In genomic region chr11:19964333-19964732, GRCm38 (mm10) we compare ENCODE assay signal across 11 mouse cellular contexts. TPM values are rescaled to one million over a fixed set of nuclear protein-coding genes. Genes with fewer than 3 reads are reported as not detected.
DNase-seq lines count a peak whose midpoint lies in the region; ATAC-seq and TF ChIP-seq lines count a peak whose summit lies in the region.
"Had no signal": no experiment of that assay in that cellular context is flagged by ENCODE, and none has a peak within 500 bp of the region (broad histone marks: within the 10 kb centered on the region; RNA-seq: fewer than 3 reads in every experiment).

No protein-coding gene starts in this region.

- 68% methylated on average over 5 of the region's 5 CpGs for whole genome bisulfite sequencing in heart, embryonic 15.5 days
- WGBS in lung, embryonic 16.5 days = 67% methylated on average over 5 of the region's 5 CpGs
- WGBS in kidney, postnatal 0 days = 65% methylated on average over 5 of the region's 5 CpGs
- 78% methylated on average over 5 of the region's 5 CpGs for WGBS in stomach, embryonic 16.5 days

- peak overlapping the region; percentile 41 for H3K27ac ChIP-seq in heart, embryonic 15.5 days
- H3K27ac ChIP-seq in lung, embryonic 16.5 days (ENCODE audit: low read length) = peak overlapping the region; percentile 58; the same call in 1 of the 2 replicates
- H3K27ac ChIP-seq in kidney, postnatal 0 days = peak overlapping the region; percentile 86
- H3K27ac ChIP-seq in stomach, embryonic 16.5 days (ENCODE audit: low read length) = peak overlapping the region; percentile 84

- no peak overlapping the region for H3K4me3 ChIP-seq in heart, embryonic 15.5 days
- H3K4me3 ChIP-seq in lung, embryonic 16.5 days (ENCODE audit: low read length) = no peak overlapping the region
- no peak overlapping the region for H3K4me3 ChIP-seq in kidney, postnatal 0 days (replicated peaks; ENCODE audit: low read depth, low read length)
- H3K4me3 ChIP-seq in stomach, embryonic 16.5 days (replicated peaks; ENCODE audit: low read length) = no peak overlapping the region

- H3K9ac ChIP-seq in heart, embryonic 15.5 days = no peak overlapping the region
- no peak overlapping the region for H3K9ac ChIP-seq in lung, embryonic 16.5 days (ENCODE audit: low read length)
- no peak overlapping the region for H3K9ac ChIP-seq in kidney, postnatal 0 days (ENCODE audit: low read depth, low read length)
- no peak overlapping the region for H3K9ac ChIP-seq in stomach, embryonic 16.5 days (ENCODE audit: low read length)

- H3K9me3 ChIP-seq in heart, embryonic 15.5 days (replicated peaks) = no peaks in the 10 kb centered on the region
- no peaks in the 10 kb centered on the region for H3K9me3 ChIP-seq in lung, embryonic 16.5 days (ENCODE audit: control insufficient read depth, low read length)
- no peaks in the 10 kb centered on the region for H3K9me3 ChIP-seq in kidney, postnatal 0 days (replicated peaks; ENCODE audit: low read length)
- no peaks in the 10 kb centered on the region for H3K9me3 ChIP-seq in stomach, embryonic 16.5 days (replicated peaks; ENCODE audit: control insufficient read depth, low read length)
- H3K9me3 ChIP-seq: megakaryocyte, embryonic 14.5 days had no signal

- no peak for DNase-seq in heart, postnatal 14 days
- no peak for DNase-seq in lung, adult 18-20 months
- DNase-seq in kidney, postnatal 0 days (ENCODE audit: low spot score) = no peak
- DNase-seq in right cerebral cortex, adult 18-20 months = no peak
- no peak for DNase-seq in retina, embryonic 14.5 days (ENCODE audit: low spot score)
- DNase-seq: cerebellum, adult 9-11 months; right cerebral cortex, postnatal 4 days had no signal

- intact Hi-C loops in heart, postnatal 14 days (cut with DNase I) = no loop called here

- peaks cover 68% of the 10 kb centered on the region for H3K4me1 ChIP-seq in heart, embryonic 15.5 days (replicated peaks)
- peaks cover 54% of the 10 kb centered on the region for H3K4me1 ChIP-seq in lung, embryonic 16.5 days (replicated peaks; ENCODE audit: control insufficient read depth, insufficient read depth, low read length)
- H3K4me1 ChIP-seq in kidney, postnatal 0 days (replicated peaks; ENCODE audit: insufficient read depth, low read length) = peaks cover 53% of the 10 kb centered on the region
- peaks cover 55% of the 10 kb centered on the region for H3K4me1 ChIP-seq in stomach, embryonic 16.5 days (ENCODE audit: control insufficient read depth, insufficient read depth, low read length)

- H3K36me3 ChIP-seq in heart, embryonic 15.5 days = no peaks in the 10 kb centered on the region
- no peaks in the 10 kb centered on the region for H3K36me3 ChIP-seq in lung, embryonic 16.5 days (ENCODE audit: control insufficient read depth, insufficient read depth, low read length)
- H3K36me3 ChIP-seq in kidney, postnatal 0 days (ENCODE audit: insufficient read depth, low read length) = no peaks in the 10 kb centered on the region
- H3K36me3 ChIP-seq in stomach, embryonic 16.5 days (ENCODE audit: control insufficient read depth, insufficient read depth, low read length) = no peaks in the 10 kb centered on the region

- H3K4me2 ChIP-seq in heart, embryonic 15.5 days = no peak overlapping the region
- no peak overlapping the region for H3K4me2 ChIP-seq in lung, embryonic 16.5 days (ENCODE audit: low read depth, low read length)
- H3K4me2 ChIP-seq in kidney, postnatal 0 days (ENCODE audit: low read length) = peak overlapping the region; percentile 28; the same call in 1 of the 2 replicates
- no peak overlapping the region for H3K4me2 ChIP-seq in stomach, embryonic 16.5 days (ENCODE audit: low read depth, low read length)

- no peak for TF ChIP-seq CTCF in kidney, postnatal 0 days (IDR thresholded peaks at IDR 0.05; ENCODE audit: low read depth)

- no peak for ATAC-seq in heart, embryonic 15.5 days (replicated peaks; ENCODE audit: insufficient number of reproducible peaks, insufficient read depth, low FRiP score, low read depth)
- ATAC-seq in lung, embryonic 16.5 days (ENCODE audit: low read depth) = no peak; the same call in 1 of the 2 replicates
- ATAC-seq in kidney, postnatal 0 days (replicated peaks; ENCODE audit: low FRiP score, low read depth) = no peak
- no peak for ATAC-seq in stomach, embryonic 16.5 days (ENCODE audit: insufficient read depth, low FRiP score)

- H3K27me3 ChIP-seq in heart, embryonic 15.5 days = no peaks in the 10 kb centered on the region
- H3K27me3 ChIP-seq in lung, embryonic 16.5 days (ENCODE audit: control insufficient read depth, insufficient read depth, low read depth, low read length) = no peaks in the 10 kb centered on the region
- no peaks in the 10 kb centered on the region for H3K27me3 ChIP-seq in kidney, postnatal 0 days (ENCODE audit: insufficient read depth, low read length)
- no peaks in the 10 kb centered on the region for H3K27me3 ChIP-seq in stomach, embryonic 16.5 days (ENCODE audit: control insufficient read depth, insufficient read depth, low read length)
- H3K27me3 ChIP-seq: megakaryocyte, embryonic 14.5 days had no signal

RNA-seq across cellular contexts. Expression of gene Spred2, which starts 40.2 kb away (rescaled TPM):
- 4.6 and 5.3 TPM in 2 replicates for polyA plus RNA-seq in heart, embryonic 15.5 days (2015; fragmentation: Nextera tagmentation; extraction: Ambion mirVana)
- total RNA-seq in heart, postnatal 14 days (2021) = 10 to 100 TPM; 27.1 to 27.3 TPM
- 4.5 and 5.7 TPM in 2 replicates for polyA plus RNA-seq in lung, embryonic 16.5 days (2015; fragmentation: Nextera tagmentation; extraction: Ambion mirVana)
- polyA plus RNA-seq in kidney, postnatal 0 days (2015; fragmentation: Nextera tagmentation; extraction: Ambion mirVana) = 7.9 and 8.5 TPM in 2 replicates
- 5.0 TPM in 2 replicates for polyA plus RNA-seq in stomach, embryonic 16.5 days (2015; fragmentation: Nextera tagmentation; extraction: Ambion mirVana)
